Mouse (Mus musculus): Measurements from ENCODE around the gene Znrd1.

DNA sequence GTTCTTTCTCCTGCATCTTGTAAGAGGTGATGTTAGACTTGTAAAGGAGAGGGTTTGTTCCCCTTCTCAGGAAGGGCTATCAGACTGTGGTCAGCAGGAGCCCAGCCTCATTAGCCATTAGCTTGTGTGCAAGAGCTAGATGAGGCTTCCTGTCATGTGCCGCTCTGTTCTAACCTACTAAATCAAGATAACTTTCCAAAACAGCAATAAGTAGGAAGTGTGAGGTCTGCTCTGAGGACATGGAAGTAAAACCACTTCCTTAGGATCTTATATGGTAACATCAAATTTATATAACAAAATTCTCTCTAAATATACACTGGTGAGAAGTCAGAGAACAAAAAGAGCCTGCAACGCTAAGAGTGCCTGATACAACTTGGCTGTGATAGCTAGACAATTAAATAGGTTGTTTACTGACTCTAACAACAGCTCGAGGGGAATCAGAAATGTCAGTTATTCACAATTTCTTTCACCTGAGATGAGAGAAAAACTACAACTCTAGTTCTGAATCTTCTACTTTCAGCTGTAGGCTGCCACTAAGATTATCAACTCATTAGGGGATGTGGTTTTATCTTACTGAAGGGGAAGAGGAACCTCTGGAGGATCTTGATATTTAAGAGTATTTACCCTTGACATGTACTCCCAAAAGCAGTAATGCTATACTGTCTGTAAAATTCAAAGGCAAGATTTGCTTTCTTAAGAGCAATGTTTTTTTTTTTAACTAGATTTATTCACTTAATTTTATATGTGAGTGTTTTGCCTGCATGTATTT, 34.2 kb upstream of the Znrd1 start:
- no peak for TF ChIP-seq CTCF (conservative IDR thresholded peaks at IDR 0.05; ENCODE audit: low read length)
- no peak for TF ChIP-seq NANOG (IDR thresholded peaks at IDR 0.05; ENCODE audit: borderline replicate concordance, low read length)

Data from E14TG2a.4 (cell line).